Comparison of ENCODE assay signal across 24 mouse cellular contexts in genomic region chr3:37518611-37519010, GRCm38 (mm10).
"Had no signal": no experiment of that assay in that cellular context is flagged by ENCODE, and none has a peak within 500 bp of the region (broad histone marks: within the 10 kb centered on the region; RNA-seq: fewer than 3 reads in every experiment).

No protein-coding gene starts in this region.

- H3K4me3 ChIP-seq: gastrocnemius, adult 2 months; heart, embryonic 10.5 days; heart, embryonic 12.5 days; hindbrain, embryonic 13.5 days; hindbrain, embryonic 15.5 days; kidney, embryonic 15.5 days; limb, embryonic 13.5 days; limb, embryonic 15.5 days had no signal

- H3K4me2 ChIP-seq: heart, embryonic 12.5 days; hindbrain, embryonic 13.5 days; hindbrain, embryonic 15.5 days; kidney, embryonic 15.5 days; limb, embryonic 13.5 days; limb, embryonic 15.5 days had no signal

- ATAC-seq: hindbrain, postnatal 0 days; intestine, embryonic 16.5 days had no signal

- H3K36me3 ChIP-seq: heart, embryonic 10.5 days; heart, embryonic 12.5 days; hindbrain, embryonic 13.5 days; hindbrain, embryonic 15.5 days; kidney, embryonic 15.5 days; limb, embryonic 13.5 days; limb, embryonic 15.5 days had no signal

- H3K9me3 ChIP-seq: heart, embryonic 10.5 days; heart, embryonic 12.5 days; hindbrain, embryonic 13.5 days; hindbrain, embryonic 15.5 days; kidney, embryonic 15.5 days; limb, embryonic 13.5 days; limb, embryonic 15.5 days had no signal

- H3K27me3 ChIP-seq: heart, embryonic 12.5 days; hindbrain, embryonic 13.5 days; hindbrain, embryonic 15.5 days; kidney, embryonic 15.5 days; limb, embryonic 13.5 days; limb, embryonic 15.5 days had no signal

- H3K27ac ChIP-seq: gastrocnemius, adult 2 months; heart, embryonic 10.5 days; hindbrain, embryonic 13.5 days; hindbrain, embryonic 15.5 days; hindbrain, postnatal 0 days; kidney, embryonic 15.5 days; kidney, postnatal 0 days; limb, embryonic 13.5 days; limb, embryonic 15.5 days had no signal

- H3K9ac ChIP-seq: heart, embryonic 12.5 days; hindbrain, embryonic 13.5 days; hindbrain, embryonic 15.5 days; kidney, embryonic 15.5 days; limb, embryonic 13.5 days; limb, embryonic 15.5 days had no signal

- H3K4me1 ChIP-seq: hindbrain, embryonic 13.5 days; hindbrain, embryonic 15.5 days; kidney, embryonic 15.5 days; limb, embryonic 13.5 days; limb, embryonic 15.5 days had no signal

- DNase-seq: gastrocnemius, adult 2 months; gastrocnemius, postnatal 10 days; gastrocnemius, postnatal 25 days; heart, adult 18-20 months; heart, postnatal 10 days; heart, postnatal 36 days; kidney, adult 11 months; kidney, adult 2 months; kidney, adult 9 months; kidney, postnatal 14 days; kidney, postnatal 36 days; layer of hippocampus, adult 9-11 months; layer of hippocampus, postnatal 36 days; left cerebral cortex, postnatal 4 days had no signal
